Mouse (Mus musculus) lung, adult 2 months (tissue): ENCODE results near the gene Fam189a1. TPM values are rescaled to one million over a fixed set of nuclear protein-coding genes. Genes with fewer than 3 reads are reported as not detected.

ENCODE experiments used
- DNase-seq: peaks from one replicate; pipeline ENCODE4 v3.0.0; 2022
- H3K4me1 ChIP-seq: fragments of 200-500 bp; 2 replicates; pipeline ENCODE4 v1.6.1; 2011; ENCODE audit warnings: low read length; ENCODE audit not compliant: control insufficient read depth, insufficient read depth
- H3K4me3 ChIP-seq: fragments of 200-500 bp; replicated peaks from 2 replicates; pipeline ENCODE3; 2011; ENCODE audit warnings: low read depth, mild to moderate bottlenecking, control low read depth, low read length; ENCODE audit errors: extremely low read depth
- CTCF ChIP-seq: fragments of 200-500 bp; IDR thresholded peaks from 2 replicates; pipeline ENCODE4 v1.5.1; 2011; ENCODE audit warnings: mild to moderate bottlenecking, low read length, control low read depth; ENCODE audit not compliant: insufficient read depth
- POLR2A ChIP-seq: fragments of 200-500 bp; IDR thresholded peaks from 2 replicates; pipeline ENCODE4 v1.6.1; 2011; ENCODE audit warnings: low read depth, mild to moderate bottlenecking, control low read depth, low read length, borderline replicate concordance; ENCODE audit errors: extremely low read depth
- WGBS: fragments of 180-500 bp; shearing (Covaris S2); methylation state at CpG from one replicate; pipeline ENCODE4 v1.1.7; 2018; 5-methylcytosine and 5-hydroxymethylcytosine counted together
- polyA plus RNA-seq: library from polyadenylated mRNA; depleted of rRNA; stranded (reverse); fragments of >200 nt; gene quantifications from 2 replicates; pipeline ENCODE4 v1.2.3, GENCODE M21; 2012

The Fam189a1 gene
- polyA plus RNA-seq, 1 experiment = 2.8 TPM

DNA sequence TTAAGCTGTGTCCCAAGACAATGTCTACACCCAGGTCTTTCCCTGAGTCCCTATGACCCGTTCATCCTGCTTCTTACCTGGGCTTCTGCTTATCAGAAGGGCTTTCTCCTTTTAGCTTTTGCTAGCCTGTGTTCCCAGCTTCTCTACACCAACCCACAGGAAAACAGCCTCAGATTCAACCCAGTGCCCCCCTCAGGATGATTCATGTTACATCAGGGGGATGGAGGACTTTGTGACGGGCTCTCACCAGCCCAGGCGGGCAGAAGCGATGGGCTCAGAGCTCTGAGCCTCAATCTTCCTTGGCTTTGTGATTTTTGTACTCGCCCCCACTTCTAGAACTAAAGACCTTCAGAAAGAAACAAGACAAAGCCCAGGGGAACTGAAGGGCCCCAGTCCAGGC lies 335.3 kb downstream of the Fam189a1 start:
- WGBS = 82% methylated on average over 5 of the region's 5 CpGs

DNA sequence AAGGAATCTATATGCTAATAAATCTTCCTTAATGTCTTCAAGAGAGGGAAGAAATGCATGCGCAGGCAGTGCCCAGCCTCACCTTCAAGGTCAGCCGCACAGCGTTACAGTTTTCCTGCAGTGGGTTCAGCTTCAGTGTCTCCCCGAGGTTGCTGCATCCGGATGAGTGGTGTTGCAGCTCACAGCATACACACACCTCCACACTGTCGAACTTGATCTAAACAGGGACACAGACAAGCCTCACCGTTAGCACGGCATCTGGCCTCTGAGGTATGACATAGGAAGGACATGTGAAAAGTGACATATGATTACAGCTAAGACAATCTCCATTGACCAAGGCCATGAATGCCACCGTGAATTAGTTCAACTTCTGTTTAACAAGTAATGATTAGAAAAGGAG lies 336.7 kb downstream of the Fam189a1 start:
- no peak for DNase-seq
- Histone ChIP-seq H3K4me3 (no peak overlapping the region), H3K4me1 (no peaks in the 10 kb centered on the region)
- 69% methylated on average over 9 of the region's 9 CpGs for WGBS
- no peak for TF ChIP-seq CTCF
- TF ChIP-seq POLR2A = no peak

More for the DNA sequence above, 335.3 kb downstream of the Fam189a1 start:
- no peaks in the 10 kb centered on the region for H3K4me1 ChIP-seq
- H3K4me3 ChIP-seq = no peak overlapping the region
- no peak for DNase-seq
- TF ChIP-seq POLR2A = no peak
- no peak for TF ChIP-seq CTCF

DNA sequence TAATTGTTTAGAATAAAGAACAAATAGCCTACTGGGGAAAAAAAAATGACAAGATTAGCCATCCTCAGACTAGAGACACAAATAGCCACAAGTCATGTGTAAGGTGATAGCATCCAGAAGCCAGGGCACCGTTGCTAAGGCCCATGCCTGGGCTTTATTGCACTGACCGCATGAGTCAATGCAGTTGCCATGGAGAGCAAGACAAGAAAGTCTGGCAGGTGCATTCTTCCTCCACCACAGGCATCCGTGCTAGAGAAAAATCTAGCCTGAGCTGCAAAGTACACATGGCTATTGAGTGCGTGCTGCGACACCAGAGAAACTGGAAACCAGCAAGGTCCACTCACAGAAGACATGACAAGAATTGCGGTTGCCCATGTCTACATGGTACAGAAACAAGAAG lies 347.5 kb downstream of the Fam189a1 start:
- 78% methylated on average over 6 of the region's 6 CpGs for WGBS
- no peaks in the 10 kb centered on the region for H3K4me1 ChIP-seq
- no peak for DNase-seq
- H3K4me3 ChIP-seq = no peak overlapping the region
- TF ChIP-seq CTCF = no peak
- no peak for TF ChIP-seq POLR2A

DNA sequence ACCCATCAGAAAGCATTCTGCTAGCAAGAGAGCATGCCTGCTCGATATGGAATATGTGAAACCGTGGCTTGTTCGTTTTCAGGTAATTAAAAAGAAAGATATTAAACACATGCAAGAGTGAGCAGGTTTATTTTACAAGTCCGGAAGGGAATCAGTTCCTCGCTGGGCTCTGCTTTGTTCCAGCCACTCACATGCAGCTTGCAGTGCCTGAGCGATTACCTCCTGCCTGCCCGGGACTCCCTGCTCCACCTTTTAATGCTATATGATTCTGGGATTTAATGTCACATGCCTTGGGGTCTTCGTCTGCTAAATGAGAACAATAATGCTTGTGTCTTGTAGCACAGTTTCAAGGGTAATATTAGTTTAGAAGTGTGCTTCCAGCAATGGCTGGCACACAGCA lies 351.3 kb downstream of the Fam189a1 start:
- DNase-seq = no peak
- WGBS = 84% methylated on average over 8 of the region's 8 CpGs
- no peak for TF ChIP-seq CTCF
- no peak for TF ChIP-seq POLR2A

DNA sequence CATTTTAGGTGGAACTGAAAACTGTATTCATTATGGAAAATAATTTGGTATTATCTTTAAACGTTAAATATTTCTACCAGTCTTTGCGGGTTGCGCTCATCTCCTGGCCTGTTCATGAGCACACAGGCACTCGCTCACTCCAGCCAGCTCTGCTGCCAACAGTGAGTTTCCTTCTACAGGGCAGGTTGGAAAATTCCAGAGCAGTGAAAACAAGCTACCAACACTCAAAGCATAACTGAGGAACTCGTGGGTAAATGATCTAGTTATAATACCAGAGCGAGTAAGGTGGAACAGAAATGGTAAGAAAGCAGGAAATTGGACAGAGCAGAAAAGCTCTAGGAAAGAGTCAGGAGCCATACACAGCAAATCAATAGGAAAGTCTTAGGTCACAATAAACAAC lies 360.8 kb downstream of the Fam189a1 start:
- DNase-seq = no peak
- Histone ChIP-seq H3K4me1 (no peaks in the 10 kb centered on the region), H3K4me3 (no peak overlapping the region)
- TF ChIP-seq POLR2A (no peak), CTCF (no peak)
- WGBS = 80% methylated on average over 6 of the region's 6 CpGs

More for the DNA sequence above, 351.3 kb downstream of the Fam189a1 start:
- no peak overlapping the region for H3K4me3 ChIP-seq
- H3K4me1 ChIP-seq = no peaks in the 10 kb centered on the region

DNA sequence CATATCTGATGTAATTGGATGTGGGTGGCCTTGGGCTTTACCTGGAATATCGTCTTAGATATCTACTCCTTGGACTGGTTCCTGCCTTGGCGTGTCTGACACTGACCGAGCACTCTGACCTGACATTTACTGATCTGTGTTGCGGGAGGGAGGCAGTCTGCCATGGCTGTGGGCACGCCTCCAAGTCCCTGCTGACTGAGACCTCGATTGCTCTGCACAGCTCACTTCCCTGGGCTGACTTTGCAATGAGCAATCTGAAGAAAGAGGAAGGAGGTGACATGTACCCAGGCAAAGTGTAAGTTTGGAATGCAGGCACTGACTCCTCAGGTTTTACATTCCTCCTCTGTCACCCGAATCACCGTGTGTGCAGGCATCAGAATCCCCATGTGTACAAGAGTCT lies 364.3 kb downstream of the Fam189a1 start:
- Histone ChIP-seq H3K4me3 (no peak overlapping the region), H3K4me1 (no peaks in the 10 kb centered on the region)
- no peak for TF ChIP-seq POLR2A
- 39% methylated on average over 8 of the region's 8 CpGs for WGBS
- DNase-seq = no peak

DNA sequence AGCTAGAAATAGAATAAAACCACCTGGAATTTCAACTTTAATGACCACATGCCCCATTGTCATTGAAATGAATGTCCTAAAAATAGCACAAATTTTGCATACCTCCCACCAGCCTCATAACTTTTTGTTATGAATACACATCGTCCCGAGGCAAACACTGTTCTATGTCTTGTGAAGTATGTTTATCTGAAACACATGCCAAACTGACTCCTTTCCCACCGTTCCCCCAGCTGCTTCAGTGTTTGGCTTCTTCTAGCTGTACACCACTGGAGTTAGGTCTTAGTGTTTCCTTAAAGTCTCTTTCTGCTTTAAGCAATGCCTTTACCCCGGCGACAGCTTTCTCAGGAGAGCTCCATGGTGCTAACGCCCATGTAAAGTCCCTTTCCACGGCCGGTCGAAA lies 365.2 kb downstream of the Fam189a1 start:
- Histone ChIP-seq H3K4me1 (no peaks in the 10 kb centered on the region), H3K4me3 (no peak overlapping the region)
- DNase-seq = no peak
- WGBS = 66% methylated on average over 9 of the region's 9 CpGs
- TF ChIP-seq POLR2A = no peak
- no peak for TF ChIP-seq CTCF

DNA sequence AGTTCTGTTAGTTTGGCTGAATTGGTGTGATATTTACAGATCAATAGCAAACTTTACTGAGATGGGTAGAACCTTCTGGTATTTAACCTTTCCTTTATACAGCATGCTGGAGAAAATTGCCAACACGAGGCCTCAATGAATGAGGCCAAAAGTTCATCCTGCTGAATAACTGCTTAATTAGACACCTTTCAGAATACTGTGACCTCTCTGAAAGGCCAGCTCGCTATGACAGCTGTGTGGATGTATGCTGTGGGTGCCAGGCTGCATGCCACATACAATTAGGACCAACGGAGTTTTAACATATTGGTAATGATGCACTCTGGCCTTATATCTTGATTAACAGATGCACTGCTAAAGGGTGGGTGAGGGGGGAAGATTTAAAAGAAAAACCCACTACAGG lies 371.3 kb downstream of the Fam189a1 start:
- WGBS = 67% methylated on average over 3 of the region's 3 CpGs
- Histone ChIP-seq H3K4me3 (no peak overlapping the region), H3K4me1 (no peaks in the 10 kb centered on the region)
- TF ChIP-seq POLR2A = no peak
- TF ChIP-seq CTCF = no peak
- no peak for DNase-seq

DNA sequence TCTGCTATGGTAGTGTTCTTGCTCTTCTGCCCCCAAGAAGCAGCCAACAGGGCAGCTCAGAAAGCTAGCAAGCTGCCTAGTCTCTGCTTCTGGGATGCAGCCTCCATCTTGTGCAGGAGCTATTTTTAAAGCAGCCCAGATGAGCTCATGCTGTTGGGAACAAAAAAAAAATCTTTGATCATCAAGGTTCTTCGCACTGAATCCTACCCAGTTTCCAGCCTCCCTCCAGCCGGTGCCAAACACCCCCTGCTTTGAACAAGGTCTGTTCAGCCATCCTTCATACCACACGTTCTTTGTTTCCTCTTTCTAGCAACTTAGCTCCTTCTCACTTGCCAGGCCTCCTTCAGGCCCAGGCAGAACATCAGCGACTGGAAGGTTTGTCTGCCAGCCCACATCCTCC lies 376.9 kb downstream of the Fam189a1 start:
- no peak overlapping the region for H3K4me3 ChIP-seq
- H3K4me1 ChIP-seq = no peaks in the 10 kb centered on the region
- DNase-seq = no peak
- 71% methylated on average over 4 of the region's 4 CpGs for WGBS
- TF ChIP-seq CTCF = no peak
- no peak for TF ChIP-seq POLR2A

DNA sequence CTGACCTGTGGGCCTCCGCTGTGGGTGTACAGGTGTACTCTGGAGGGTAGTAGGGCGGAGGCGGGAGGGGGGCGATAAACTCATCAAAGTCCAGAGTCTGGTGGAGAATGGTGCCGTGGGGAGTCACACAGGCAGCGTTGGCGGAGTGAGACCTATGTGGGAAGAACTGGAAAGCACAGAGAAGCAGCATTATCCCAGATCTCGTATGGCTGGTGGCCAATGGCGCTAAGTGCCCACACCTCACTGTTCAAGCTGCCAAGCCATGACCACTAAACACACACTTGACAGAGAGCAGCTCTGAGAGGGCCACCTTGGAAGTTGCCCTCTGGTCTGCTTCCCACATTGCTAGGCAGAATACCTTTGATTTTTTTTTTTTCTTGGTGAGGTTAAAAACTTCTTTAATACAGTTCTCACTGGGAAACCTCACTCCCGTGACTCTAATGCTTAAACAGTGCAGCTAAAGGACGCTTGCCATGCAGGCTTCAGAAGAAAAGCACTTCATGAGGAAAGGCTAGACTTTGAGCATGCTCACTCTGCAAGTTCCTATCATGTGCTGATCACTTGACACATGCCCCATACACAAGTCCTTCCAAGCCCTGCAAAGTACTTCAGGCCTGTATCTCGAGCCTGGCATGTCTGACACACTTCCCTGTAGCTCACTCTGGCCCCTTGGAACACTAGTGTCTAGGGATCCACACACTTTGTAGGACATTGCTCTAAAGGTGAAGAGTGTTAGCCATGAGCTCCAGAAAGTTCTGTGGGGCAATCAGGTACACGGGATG lies 379.5 kb downstream of the Fam189a1 start:
- WGBS = 66% methylated on average over 13 of the region's 13 CpGs
- H3K4me1 ChIP-seq = no peaks in the 10 kb centered on the region
- TF ChIP-seq CTCF (no peak), POLR2A (no peak)
- peak; percentile 50 for DNase-seq
- no peak overlapping the region for H3K4me3 ChIP-seq

DNA sequence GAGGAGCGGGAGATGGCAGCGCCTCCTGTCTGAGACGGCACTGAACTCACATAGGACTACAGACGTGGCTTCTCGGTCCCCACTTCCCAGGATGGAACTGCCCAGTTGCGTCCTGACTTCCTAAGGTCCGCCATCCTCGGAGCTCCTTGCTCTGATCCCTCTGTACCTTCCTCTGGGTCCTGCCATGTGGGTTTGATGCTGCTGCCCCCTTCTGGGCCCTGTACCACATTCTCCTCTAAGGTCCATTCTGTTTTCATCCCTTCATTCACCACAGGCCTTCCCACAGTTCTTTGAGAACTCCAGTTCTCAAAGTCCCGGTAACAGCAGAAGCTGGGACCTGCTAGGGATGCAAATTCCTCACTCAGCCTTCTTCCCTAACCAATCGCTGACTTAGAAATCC lies 382.9 kb downstream of the Fam189a1 start:
- DNase-seq = no peak
- 50% methylated on average over 10 of the region's 10 CpGs for WGBS
- Histone ChIP-seq H3K4me1 (no peaks in the 10 kb centered on the region), H3K4me3 (no peak overlapping the region)
- TF ChIP-seq CTCF = no peak
- TF ChIP-seq POLR2A = no peak
